Mouse (Mus musculus) heart, postnatal 0 days (tissue): ENCODE results near the gene Ism2.

ENCODE experiments used
- CTCF ChIP-seq: IDR thresholded peaks from 2 replicates; pipeline ENCODE4 v1.5.1; 2016; ENCODE audit warnings: antibody characterized with exemption, control low read depth, low read depth
- EP300 ChIP-seq: IDR thresholded peaks from 2 replicates; pipeline ENCODE4 v1.6.1; 2016; ENCODE audit warnings: antibody characterized with exemption, low read depth

DNA sequence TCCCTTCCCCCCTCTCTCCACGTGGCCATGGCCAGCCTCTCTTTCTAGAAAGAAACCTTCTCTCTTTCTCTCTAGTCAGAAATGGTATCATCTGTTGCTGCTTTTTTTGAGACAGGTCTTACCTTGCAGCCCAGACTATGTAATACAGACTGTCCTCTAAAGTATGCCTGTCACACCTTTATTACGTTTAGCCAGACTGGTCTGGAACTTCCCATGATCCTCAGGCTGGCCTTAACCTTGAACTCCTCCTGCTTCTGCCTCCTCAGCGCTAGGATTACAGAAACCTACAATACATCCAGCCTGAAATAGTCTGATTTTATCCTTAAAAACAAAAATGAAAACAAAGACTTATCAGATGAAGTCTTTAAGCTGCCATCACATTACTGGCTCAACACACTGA lies 19.7 kb upstream of the Ism2 start:
- TF ChIP-seq CTCF, result no peak
- no peak for TF ChIP-seq EP300
